Mouse (Mus musculus) liver, postnatal 0 days (tissue): ENCODE data around the gene Cd300lg.

ENCODE experiments used
- CTCF ChIP-seq: sonication (generic); IDR thresholded peaks from 2 replicates; pipeline ENCODE4 v1.5.1; 2016; ENCODE audit warnings: antibody characterized with exemption, low read depth
- EP300 ChIP-seq: IDR thresholded peaks from 2 replicates; pipeline ENCODE4 v1.6.1; 2016; ENCODE audit warnings: antibody characterized with exemption, low read depth, mild to moderate bottlenecking

GRCm38 (mm10) chr11:102044691-102045212 lies 3.4 kb downstream of the Cd300lg start:
- TF ChIP-seq CTCF = no peak
- no peak for TF ChIP-seq EP300
